Mouse (Mus musculus) neural tube, embryonic 11.5 days (tissue): ENCODE measurements around the gene Vav1. TPM values are rescaled to one million over a fixed set of nuclear protein-coding genes. Genes with fewer than 3 reads are reported as not detected.

Source experiments
- ATAC-seq: fragments of 200-750 bp; cut with Nextera tagmentation; 2 replicates; pipeline ENCODE4 v1.8.0; 2017; ENCODE audit warnings: moderate number of reproducible peaks, mild to moderate bottlenecking, moderate TSS enrichment, moderate library complexity; ENCODE audit not compliant: insufficient read depth, low FRiP score, low TSS enrichment
- DNase-seq: peaks from one replicate; pipeline ENCODE4 v3.0.0-alpha.2; 2015; ENCODE audit warnings: low spot score
- H3K27ac ChIP-seq: fragments of 300-500 bp; sonication (generic); 2 replicates; pipeline ENCODE4 v1.5.1; 2014; ENCODE audit warnings: low read depth, mild to moderate bottlenecking, low read length
- H3K27me3 ChIP-seq: fragments of 300-500 bp; sonication (generic); 2 replicates; pipeline ENCODE4 v1.6.1; 2014; ENCODE audit warnings: mild to moderate bottlenecking, low read length, mixed read lengths; ENCODE audit not compliant: control insufficient read depth, insufficient read depth
- H3K36me3 ChIP-seq: fragments of 300-500 bp; sonication (generic); 2 replicates; pipeline ENCODE4 v1.6.1; 2014; ENCODE audit warnings: mild to moderate bottlenecking, low read length, moderate library complexity, mixed read lengths; ENCODE audit not compliant: control insufficient read depth, insufficient read depth
- H3K4me1 ChIP-seq: fragments of 300-500 bp; sonication (generic); 2 replicates; pipeline ENCODE4 v1.6.1; 2014; ENCODE audit warnings: low read length, mixed read lengths; ENCODE audit not compliant: control insufficient read depth, insufficient read depth
- H3K4me2 ChIP-seq: fragments of 300-500 bp; sonication (generic); 2 replicates; pipeline ENCODE4 v1.6.1; 2014; ENCODE audit warnings: low read depth, mild to moderate bottlenecking, moderate library complexity
- H3K4me3 ChIP-seq: fragments of 300-500 bp; sonication (generic); 2 replicates; pipeline ENCODE4 v1.5.1; 2014; ENCODE audit warnings: low read depth, low read length
- H3K9ac ChIP-seq: fragments of 300-500 bp; sonication (generic); 2 replicates; pipeline ENCODE4 v1.6.1; 2014; ENCODE audit warnings: mild to moderate bottlenecking, low read length
- H3K9me3 ChIP-seq: fragments of 300-500 bp; sonication (generic); 2 replicates; pipeline ENCODE4 v1.6.1; 2016; ENCODE audit warnings: low read length; ENCODE audit not compliant: control insufficient read depth
- WGBS: fragments of 180-500 bp; shearing (Covaris S2); extraction: QIAGEN DNeasy Blood & Tissue Kit; methylation state at CpG from one replicate; pipeline ENCODE4 v1.1.7; 2014; 5-methylcytosine and 5-hydroxymethylcytosine counted together
- polyA plus RNA-seq: library from polyadenylated mRNA; unstranded; fragments of >200 nt; fragmentation: Nextera tagmentation; extraction: Ambion mirVana; gene quantifications from 2 replicates; pipeline ENCODE4 v1.2.1, GENCODE M21; 2014

The Vav1 gene
- polyA plus RNA-seq, 1 experiment from 2014 or later: 1.9 TPM

DNA sequence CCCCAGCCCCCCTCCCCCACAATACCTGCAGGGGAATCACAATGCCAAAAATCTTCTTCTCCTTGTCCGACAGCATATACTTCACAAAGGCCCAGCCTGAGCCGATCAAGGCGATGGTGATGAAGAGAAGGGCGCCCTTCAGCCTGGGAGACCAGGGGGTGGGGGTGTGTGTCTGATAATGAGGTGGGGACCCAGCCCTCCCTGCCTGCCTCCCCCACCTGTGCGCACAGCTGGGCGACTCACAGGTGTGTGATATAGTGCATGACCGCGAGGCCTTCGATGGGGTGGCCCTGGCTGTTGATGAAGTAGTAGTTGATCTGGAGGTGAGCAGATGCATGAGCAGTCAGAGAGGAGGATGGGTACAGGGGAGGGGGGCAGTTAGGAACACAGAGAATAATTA, 41.7 kb upstream of the Vav1 start:
- no peak overlapping the region for H3K9ac ChIP-seq
- H3K27me3 ChIP-seq: no peaks in the 10 kb centered on the region
- H3K27ac ChIP-seq: no peak overlapping the region
- H3K36me3 ChIP-seq: peaks cover 10% of the 10 kb centered on the region
- DNase-seq (no peak), ATAC-seq (no peak)
- H3K9me3 ChIP-seq: no peaks in the 10 kb centered on the region
- H3K4me3 ChIP-seq: no peak overlapping the region
- 93% methylated on average over 9 of the region's 9 CpGs for WGBS
- no peaks in the 10 kb centered on the region for H3K4me1 ChIP-seq
- H3K4me2 ChIP-seq: no peak overlapping the region

GRCm38 (mm10) chr17:57243650-57244370, 35.1 kb upstream of the Vav1 start:
- WGBS: 65% methylated on average over 10 of the region's 10 CpGs
- H3K9ac ChIP-seq: no peak overlapping the region
- H3K4me3 ChIP-seq: no peak overlapping the region

GRCm38 (mm10) chr17:57245311-57245929, 33.5 kb upstream of the Vav1 start:
- no peaks in the 10 kb centered on the region for H3K36me3 ChIP-seq
- H3K9ac ChIP-seq: no peak overlapping the region
- H3K4me1 ChIP-seq: peaks cover 2% of the 10 kb centered on the region
- H3K27ac ChIP-seq: no peak overlapping the region
- 86% methylated on average over 10 of the region's 10 CpGs for WGBS
- no peaks in the 10 kb centered on the region for H3K27me3 ChIP-seq
- H3K9me3 ChIP-seq: no peaks in the 10 kb centered on the region
- ATAC-seq (no peak), DNase-seq (peak; percentile 1)
- H3K4me3 ChIP-seq: no peak overlapping the region
- no peak overlapping the region for H3K4me2 ChIP-seq

More at GRCm38 (mm10) chr17:57243650-57244370, 35.1 kb upstream of the Vav1 start:
- DNase-seq (peak; percentile 1), ATAC-seq (no peak)
- no peaks in the 10 kb centered on the region for H3K27me3 ChIP-seq
- H3K27ac ChIP-seq: no peak overlapping the region
- H3K4me1 ChIP-seq: peaks cover 2% of the 10 kb centered on the region
- no peak overlapping the region for H3K4me2 ChIP-seq
- H3K9me3 ChIP-seq: no peaks in the 10 kb centered on the region
- H3K36me3 ChIP-seq: no peaks in the 10 kb centered on the region

GRCm38 (mm10) chr17:57246663-57247392, 32.1 kb upstream of the Vav1 start:
- Histone ChIP-seq H3K9me3 (no peaks in the 10 kb centered on the region), H3K9ac (peak overlapping the region; percentile 78), H3K27me3 (no peaks in the 10 kb centered on the region), H3K27ac (peak overlapping the region; percentile 93), H3K4me1 (peaks cover 7% of the 10 kb centered on the region), H3K4me3 (peak overlapping the region; percentile 68), H3K36me3 (no peaks in the 10 kb centered on the region), H3K4me2 (peak overlapping the region; percentile 46)
- peak; percentile 54 for ATAC-seq
- WGBS: 4% methylated on average over 18 of the region's 18 CpGs
- no peak for DNase-seq

DNA sequence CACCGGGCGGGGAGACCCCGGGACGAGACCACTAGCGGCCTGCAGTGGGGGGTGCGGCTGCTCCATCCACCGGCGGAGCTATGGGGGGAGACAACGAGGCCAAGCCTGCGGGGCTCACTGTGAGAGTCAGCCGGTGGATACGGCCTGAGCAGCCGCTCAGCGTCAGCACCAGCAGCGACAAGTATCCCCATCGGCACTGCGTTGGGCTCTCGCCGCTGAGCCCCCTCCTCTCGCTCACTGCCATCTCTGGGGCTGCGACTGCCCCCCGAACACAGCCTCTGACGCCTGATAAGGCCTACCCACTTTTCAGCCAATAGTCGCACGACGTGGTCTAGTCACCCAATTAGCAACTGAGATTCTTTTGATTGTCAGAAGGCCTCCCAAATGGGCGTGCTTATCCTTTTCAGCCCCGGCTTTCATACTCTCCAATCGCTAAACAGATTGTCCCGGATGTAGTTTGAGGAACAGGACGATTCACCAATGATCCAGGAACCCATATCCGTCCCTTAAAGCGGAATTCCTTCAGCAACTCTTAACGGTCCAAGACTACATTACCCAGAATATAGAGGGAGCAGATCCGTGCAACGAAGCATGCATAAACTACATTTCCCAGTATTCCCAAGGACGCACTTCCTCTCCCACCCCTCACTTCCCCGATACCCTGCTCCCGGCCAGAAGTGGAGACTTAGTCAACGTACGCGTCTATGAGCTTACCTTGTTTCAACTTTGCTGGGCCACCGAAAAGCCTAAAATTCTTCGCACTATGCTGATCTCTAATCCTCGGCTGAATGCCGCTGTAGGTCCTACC, 31.3 kb upstream of the Vav1 start:
- peak overlapping the region; percentile 78 for H3K9ac ChIP-seq
- peak overlapping the region; percentile 77 for H3K4me2 ChIP-seq
- H3K27ac ChIP-seq: peak overlapping the region; percentile 93
- no peaks in the 10 kb centered on the region for H3K9me3 ChIP-seq
- H3K27me3 ChIP-seq: no peaks in the 10 kb centered on the region
- DNase-seq (peak; percentile 94), ATAC-seq (peak; percentile 92)
- H3K36me3 ChIP-seq: no peaks in the 10 kb centered on the region
- peaks cover 7% of the 10 kb centered on the region for H3K4me1 ChIP-seq
- WGBS: under 1% methylated on average over 46 of the region's 46 CpGs
- H3K4me3 ChIP-seq: peak overlapping the region; percentile 68

GRCm38 (mm10) chr17:57248201-57248699, 30.6 kb upstream of the Vav1 start, which contains the start of gene Gpr108:
Gene Gpr108, minus strand, starts transcription at chr17:57248446.
- Histone ChIP-seq H3K9ac (peak within 1 kb of the TSS; percentile 78), H3K4me2 (peak within 1 kb of the TSS; percentile 77), H3K27ac (peak within 1 kb of the TSS; percentile 93), H3K9me3 (no peaks in the 10 kb centered on the region), H3K27me3 (no peaks in the 10 kb centered on the region), H3K4me3 (peak within 1 kb of the TSS; percentile 68), H3K36me3 (no peaks in the 10 kb centered on the region), H3K4me1 (peaks cover 7% of the 10 kb centered on the region)
- WGBS: 0% methylated on average over 12 of the region's 12 CpGs
- DNase-seq (peak; percentile 86), ATAC-seq (peak; percentile 57)

DNA sequence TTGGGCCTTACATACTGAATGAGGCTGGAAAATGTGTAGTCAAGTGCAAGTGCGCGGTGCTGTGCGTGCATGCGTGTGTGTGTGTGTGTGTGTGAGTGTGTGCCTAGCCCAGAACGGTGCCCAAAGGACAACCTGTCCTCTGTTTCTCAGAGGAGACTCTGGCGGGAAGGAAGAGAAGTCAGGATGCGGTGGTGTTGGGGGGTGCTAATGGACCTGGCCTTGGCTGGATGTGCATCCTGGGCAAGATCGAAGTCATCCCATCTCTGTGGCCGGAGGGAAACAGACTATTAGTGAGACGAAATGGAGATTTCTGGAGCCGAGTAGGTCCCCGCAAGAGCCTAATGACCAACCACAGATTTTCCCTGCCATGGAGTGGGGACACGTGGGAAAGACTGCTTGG, 30.1 kb upstream of the Vav1 start:
- Histone ChIP-seq H3K9ac (peak overlapping the region; percentile 35), H3K4me2 (peak overlapping the region; percentile 77), H3K36me3 (no peaks in the 10 kb centered on the region), H3K4me3 (peak overlapping the region; percentile 68), H3K9me3 (no peaks in the 10 kb centered on the region), H3K27me3 (no peaks in the 10 kb centered on the region), H3K4me1 (peaks cover 7% of the 10 kb centered on the region), H3K27ac (peak overlapping the region; percentile 54)
- ATAC-seq: no peak
- 10% methylated on average over 13 of the region's 13 CpGs for whole genome bisulfite sequencing
- no peak for DNase-seq
